Mouse (Mus musculus) embryonic facial prominence, embryonic 11.5 days (tissue): Measurements from ENCODE around the gene Fxr2. TPM values are rescaled to one million over a fixed set of nuclear protein-coding genes. Genes with fewer than 3 reads are reported as not detected.
A peak's percentile ranks its signal among the peaks of the same experiment; 100 is the strongest.

ENCODE experiments used
- ATAC-seq: fragments of 200-750 bp; cut with Nextera tagmentation; replicated peaks from 2 replicates; pipeline ENCODE4 v1.8.0; 2017; ENCODE audit warnings: low read depth; ENCODE audit not compliant: insufficient number of reproducible peaks, low FRiP score, low TSS enrichment
- DNase-seq: peaks from one replicate; pipeline ENCODE4 v3.0.0-alpha.2; 2015; ENCODE audit warnings: low spot score
- H3K27ac ChIP-seq: fragments of 300-500 bp; sonication (generic); replicated peaks from 2 replicates; pipeline ENCODE4 v1.5.1; 2014; ENCODE audit warnings: mild to moderate bottlenecking, low read depth, low read length, control low read depth
- H3K27me3 ChIP-seq: fragments of 300-500 bp; sonication (generic); 2 replicates; pipeline ENCODE4 v1.6.1; 2014; ENCODE audit warnings: mild to moderate bottlenecking, low read length, moderate library complexity, mixed read lengths; ENCODE audit not compliant: control insufficient read depth, insufficient read depth
- H3K36me3 ChIP-seq: fragments of 300-500 bp; sonication (generic); replicated peaks from 2 replicates; pipeline ENCODE4 v1.6.1; 2014; ENCODE audit warnings: low read depth, mild to moderate bottlenecking, low read length, moderate library complexity, mixed read lengths; ENCODE audit not compliant: control insufficient read depth, insufficient read depth
- H3K4me1 ChIP-seq: fragments of 300-500 bp; sonication (generic); 2 replicates; pipeline ENCODE4 v1.6.1; 2014; ENCODE audit warnings: low read length, mixed read lengths; ENCODE audit not compliant: control insufficient read depth, insufficient read depth
- H3K4me2 ChIP-seq: fragments of 300-500 bp; sonication (generic); 2 replicates; pipeline ENCODE4 v1.6.1; 2014; ENCODE audit warnings: low read depth, mild to moderate bottlenecking, control low read depth, low read length, moderate library complexity
- H3K4me3 ChIP-seq: fragments of 300-500 bp; sonication (generic); 2 replicates; pipeline ENCODE4 v1.5.1; 2014; ENCODE audit warnings: low read depth, low read length, control low read depth
- H3K9ac ChIP-seq: fragments of 300-500 bp; sonication (generic); replicated peaks from 2 replicates; pipeline ENCODE4 v1.6.1; 2014; ENCODE audit warnings: mild to moderate bottlenecking, control low read depth, low read length
- H3K9me3 ChIP-seq: fragments of 300-500 bp; sonication (generic); replicated peaks from 2 replicates; pipeline ENCODE4 v1.6.1; 2016; ENCODE audit warnings: mild to moderate bottlenecking, low read length, inconsistent platforms, mixed read lengths; ENCODE audit not compliant: control insufficient read depth
- WGBS: fragments of 180-500 bp; shearing (Covaris S2); extraction: QIAGEN DNeasy Blood & Tissue Kit; methylation state at CpG from one replicate; pipeline ENCODE4 v1.1.7; 2014; 5-methylcytosine and 5-hydroxymethylcytosine counted together
- polyA plus RNA-seq: library from polyadenylated mRNA; unstranded; fragments of >200 nt; fragmentation: Nextera tagmentation; extraction: Ambion mirVana; gene quantifications from 2 replicates; pipeline ENCODE4 v1.2.1, GENCODE M21; 2014

Fxr2 gene
- polyA plus RNA-seq, 1 experiment from 2014 or later: 24.3 TPM

DNA sequence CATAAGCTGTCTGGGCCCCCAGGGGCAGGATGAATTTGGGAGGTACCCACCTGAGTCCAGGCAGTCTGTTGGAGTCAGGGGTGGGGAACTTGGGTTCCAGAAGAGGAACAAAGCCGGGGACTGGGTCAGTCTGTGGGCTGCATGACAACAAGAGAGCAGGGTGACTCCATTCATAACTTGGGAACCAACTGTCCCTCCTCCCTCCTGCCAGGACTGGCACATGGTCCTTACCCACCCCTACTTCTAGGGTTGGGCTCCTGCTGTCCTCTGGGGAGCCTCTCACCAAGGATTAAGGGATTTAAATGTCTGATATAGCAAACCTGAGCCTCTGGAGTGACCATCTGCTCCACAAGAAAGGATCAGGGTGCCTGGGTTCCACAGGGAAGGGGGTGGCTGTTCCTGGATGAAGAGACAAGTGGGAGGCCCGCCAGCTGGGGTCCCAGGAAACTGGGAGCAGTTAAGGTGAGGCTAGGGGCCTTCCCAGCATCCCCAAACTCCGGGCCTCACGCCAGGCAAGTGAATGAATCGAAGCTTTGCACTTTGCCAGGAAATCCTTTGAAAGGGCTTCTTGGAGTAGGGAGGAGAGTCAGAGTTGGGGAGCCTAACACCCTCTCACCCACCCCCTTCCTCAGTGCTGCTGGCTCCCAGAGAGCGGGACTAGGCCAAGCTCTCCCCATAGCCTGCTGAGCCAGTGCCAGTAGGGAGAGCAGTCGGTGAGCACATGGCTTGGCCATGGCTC lies 40.7 kb upstream of the Fxr2 start:
- H3K9ac ChIP-seq: no peak overlapping the region
- H3K4me3 ChIP-seq: no peak overlapping the region
- H3K9me3 ChIP-seq: no peaks in the 10 kb centered on the region
- no peak for DNase-seq
- H3K4me2 ChIP-seq: no peak overlapping the region
- 83% methylated on average over 7 of the region's 7 CpGs for WGBS
- H3K4me1 ChIP-seq: no peaks in the 10 kb centered on the region
- H3K27me3 ChIP-seq: no peaks in the 10 kb centered on the region
- peaks cover 16% of the 10 kb centered on the region for H3K36me3 ChIP-seq
- ATAC-seq: 0 out of 2 replicates have a peak, but pooled peaks have one; percentile 12
- no peak overlapping the region for H3K27ac ChIP-seq

DNA sequence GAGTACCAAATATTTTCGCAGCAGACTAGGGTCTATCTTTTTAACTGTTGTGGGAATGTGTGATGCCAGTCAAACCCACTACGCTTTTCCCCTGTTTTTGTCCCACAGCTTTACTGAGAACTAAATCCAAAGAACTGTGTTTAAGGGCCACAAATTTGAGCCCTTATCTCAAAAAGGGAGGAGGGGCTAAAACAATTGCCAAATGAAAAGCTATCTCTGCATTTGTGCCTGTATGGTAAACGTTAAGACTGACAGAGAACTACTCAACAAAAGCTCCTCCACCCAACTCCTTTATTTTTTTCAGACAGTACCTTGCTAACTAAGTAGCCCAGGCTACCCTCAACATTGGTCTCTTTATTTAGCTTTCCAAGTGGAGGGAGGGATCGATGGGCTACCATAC lies 40.0 kb upstream of the Fxr2 start:
- DNase-seq (no peak), ATAC-seq (no peak)
- H3K9me3 ChIP-seq: no peaks in the 10 kb centered on the region
- H3K4me3 ChIP-seq: no peak overlapping the region
- no peaks in the 10 kb centered on the region for H3K4me1 ChIP-seq
- H3K4me2 ChIP-seq: no peak overlapping the region
- H3K36me3 ChIP-seq: peaks cover 16% of the 10 kb centered on the region
- no peak overlapping the region for H3K9ac ChIP-seq
- no peak overlapping the region for H3K27ac ChIP-seq
- H3K27me3 ChIP-seq: no peaks in the 10 kb centered on the region
- WGBS: 94% methylated on average over 4 of the region's 4 CpGs

DNA sequence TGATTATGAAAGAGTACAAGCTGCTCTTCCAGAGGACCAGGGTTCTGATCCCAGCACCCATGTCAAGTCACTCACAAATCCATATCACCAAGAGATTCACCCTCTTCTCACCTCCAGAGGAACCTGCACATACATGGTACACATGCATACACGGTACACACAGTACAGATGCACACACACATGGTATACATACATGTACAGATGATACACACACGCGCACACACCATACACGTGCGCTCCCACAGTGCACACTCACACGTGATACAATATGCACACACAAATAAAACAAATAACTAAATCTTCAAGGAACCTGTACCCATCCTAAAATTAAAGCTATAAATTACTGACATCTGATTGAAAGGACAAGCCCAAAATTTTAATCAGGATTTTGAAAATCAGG lies 37.9 kb upstream of the Fxr2 start:
- WGBS: 97% methylated on average over 6 of the region's 6 CpGs
- no peak overlapping the region for H3K9ac ChIP-seq
- H3K27ac ChIP-seq: no peak overlapping the region
- no peak overlapping the region for H3K4me3 ChIP-seq
- DNase-seq (no peak), ATAC-seq (no peak)
- no peak overlapping the region for H3K4me2 ChIP-seq
- H3K9me3 ChIP-seq: no peaks in the 10 kb centered on the region
- H3K27me3 ChIP-seq: no peaks in the 10 kb centered on the region
- no peaks in the 10 kb centered on the region for H3K4me1 ChIP-seq
- peaks cover 8% of the 10 kb centered on the region for H3K36me3 ChIP-seq

DNA sequence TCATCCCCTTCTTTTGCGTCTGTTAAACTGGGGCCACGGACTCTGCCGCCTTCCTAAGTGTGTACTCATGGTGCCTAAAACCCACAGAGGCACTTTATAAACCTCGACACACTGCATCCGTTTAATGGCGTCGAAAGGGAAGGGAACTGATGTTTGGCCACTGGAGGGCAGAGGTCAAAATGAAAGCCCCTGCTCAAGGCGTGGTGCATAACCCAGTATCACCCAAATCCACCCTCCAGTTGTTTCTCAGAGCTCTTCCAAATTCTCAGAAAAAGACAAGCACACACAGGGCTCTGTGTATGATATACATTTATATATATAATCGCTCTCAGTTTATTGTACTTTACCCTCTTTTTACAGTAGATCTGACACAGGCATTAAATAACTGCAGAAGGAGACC lies 33.4 kb upstream of the Fxr2 start:
- Histone ChIP-seq H3K4me3 (no peak overlapping the region), H3K9me3 (no peaks in the 10 kb centered on the region), H3K4me1 (peaks cover 4% of the 10 kb centered on the region), H3K36me3 (no peaks in the 10 kb centered on the region), H3K27me3 (peaks cover 5% of the 10 kb centered on the region), H3K4me2 (no peak overlapping the region), H3K9ac (no peak overlapping the region), H3K27ac (no peak overlapping the region)
- WGBS: 7% methylated on average over 9 of the region's 9 CpGs
- ATAC-seq (no peak), DNase-seq (no peak)

DNA sequence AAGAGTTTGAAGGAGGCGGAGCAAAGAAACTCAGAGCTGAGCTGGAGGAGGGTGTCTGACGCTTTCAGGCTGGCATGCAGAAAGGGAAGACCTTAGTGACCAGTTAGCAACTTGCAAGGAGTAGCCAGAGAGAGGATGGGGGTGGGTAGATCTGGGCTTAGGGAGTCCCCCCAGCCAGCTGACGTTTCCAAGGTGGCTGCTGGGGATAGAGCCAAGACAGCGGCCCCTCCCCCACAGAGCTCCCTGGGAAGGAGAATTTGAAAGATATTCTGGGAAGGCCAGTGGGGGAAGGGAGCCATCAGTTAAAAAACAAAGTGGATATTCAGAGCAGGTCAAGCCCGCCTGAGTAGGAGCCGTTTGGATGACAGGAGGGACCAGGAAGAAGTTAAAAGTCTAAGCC lies 32.7 kb upstream of the Fxr2 start:
- H3K4me3 ChIP-seq: no peak overlapping the region
- no peak for ATAC-seq

DNA sequence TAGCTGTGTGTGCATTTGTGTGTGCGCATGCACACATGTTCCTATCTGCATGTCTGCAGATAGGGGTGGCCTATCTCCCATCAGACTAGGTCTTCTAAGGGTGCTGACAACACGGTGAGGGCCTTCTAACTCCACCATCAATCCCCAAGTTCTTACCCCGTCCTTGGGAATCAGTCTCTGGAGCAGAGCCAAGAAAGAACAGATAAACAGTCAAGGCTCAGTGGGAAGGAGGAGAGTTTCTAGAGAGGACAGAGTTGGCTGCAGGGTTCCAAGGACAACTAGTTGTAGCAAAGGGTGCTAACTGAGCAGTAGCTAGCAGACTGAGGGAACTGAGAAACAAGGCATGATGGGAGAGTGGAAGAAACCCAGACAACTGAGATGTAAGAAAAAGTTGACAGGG lies 31.0 kb upstream of the Fxr2 start:
- DNase-seq (no peak), ATAC-seq (no peak)
- Histone ChIP-seq H3K4me2 (no peak overlapping the region), H3K27me3 (peaks cover 10% of the 10 kb centered on the region), H3K4me1 (peaks cover 4% of the 10 kb centered on the region), H3K4me3 (no peak overlapping the region), H3K27ac (no peak overlapping the region), H3K9me3 (no peaks in the 10 kb centered on the region), H3K9ac (no peak overlapping the region), H3K36me3 (no peaks in the 10 kb centered on the region)
- WGBS: 90% methylated on average over 3 of the region's 3 CpGs

More for the DNA sequence above, 32.7 kb upstream of the Fxr2 start:
- no peaks in the 10 kb centered on the region for H3K36me3 ChIP-seq
- DNase-seq: peak; percentile 76
- H3K9me3 ChIP-seq: no peaks in the 10 kb centered on the region
- 0 out of 2 replicates have a peak overlapping the region, but pooled peaks have one; percentile 16 for H3K27ac ChIP-seq
- H3K4me2 ChIP-seq: no peak overlapping the region
- peaks cover 4% of the 10 kb centered on the region for H3K4me1 ChIP-seq
- peaks cover 9% of the 10 kb centered on the region for H3K27me3 ChIP-seq
- no peak overlapping the region; the same call in 1 of the 2 replicates for H3K9ac ChIP-seq
- 7% methylated on average over 6 of the region's 6 CpGs for WGBS

DNA sequence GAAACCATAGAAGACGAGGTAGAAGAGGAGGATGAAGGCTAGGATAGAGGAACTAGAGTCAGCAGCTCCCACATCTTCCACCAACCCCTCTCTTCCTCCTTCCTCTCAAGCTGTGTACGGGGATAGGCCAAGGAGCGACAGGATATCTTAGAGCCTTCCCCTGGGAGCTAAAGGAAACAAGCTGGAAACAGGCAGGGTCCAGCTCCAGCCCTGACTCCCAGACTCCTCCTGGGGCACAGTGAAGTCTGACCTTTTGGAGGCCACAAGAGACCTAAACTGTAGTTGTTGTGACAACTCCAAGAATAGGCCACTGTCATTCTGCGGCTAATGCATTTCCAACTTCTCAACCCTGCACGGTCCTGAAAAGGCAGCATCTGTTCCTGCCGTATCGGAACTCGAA lies 29.3 kb upstream of the Fxr2 start:
- no peaks in the 10 kb centered on the region for H3K36me3 ChIP-seq
- no peak overlapping the region for H3K9ac ChIP-seq
- no peak overlapping the region for H3K4me3 ChIP-seq
- H3K27me3 ChIP-seq: peaks cover 10% of the 10 kb centered on the region
- no peak overlapping the region for H3K4me2 ChIP-seq
- H3K9me3 ChIP-seq: no peaks in the 10 kb centered on the region
- ATAC-seq (no peak), DNase-seq (no peak)
- H3K4me1 ChIP-seq: peaks cover 4% of the 10 kb centered on the region
- 71% methylated on average over 8 of the region's 8 CpGs for WGBS
- H3K27ac ChIP-seq: no peak overlapping the region

DNA sequence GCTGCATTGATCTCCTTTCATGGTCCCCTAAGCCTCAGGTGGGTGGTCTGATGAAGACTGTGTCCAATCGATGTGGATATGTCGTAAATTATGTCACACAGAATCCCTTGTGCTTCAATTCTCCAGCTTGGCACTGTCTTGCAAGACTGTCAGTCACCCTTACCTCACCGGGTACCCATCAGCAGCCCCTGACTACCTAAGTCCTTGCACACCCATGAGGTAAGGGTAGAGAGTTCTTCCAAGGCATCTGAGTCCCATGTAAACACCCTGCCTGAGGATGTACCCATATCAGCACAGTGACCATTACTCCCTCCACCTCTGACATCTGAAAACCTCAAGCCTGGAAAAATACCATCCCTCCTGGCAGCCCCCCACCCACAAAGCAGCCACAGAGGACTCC lies 28.4 kb upstream of the Fxr2 start:
- DNase-seq (no peak), ATAC-seq (no peak)
- Histone ChIP-seq H3K9ac (peak overlapping the region; percentile 64), H3K27me3 (peaks cover 10% of the 10 kb centered on the region), H3K9me3 (no peaks in the 10 kb centered on the region), H3K27ac (no peak overlapping the region), H3K4me3 (peak overlapping the region; percentile 56), H3K4me1 (peaks cover 4% of the 10 kb centered on the region), H3K4me2 (peak overlapping the region; percentile 100), H3K36me3 (no peaks in the 10 kb centered on the region)
- WGBS: 50% methylated on average over 3 of the region's 3 CpGs
